Mouse (Mus musculus) bone marrow, adult 2 months (tissue): Measurements from ENCODE around the gene Srcin1. TPM values are rescaled to one million over a fixed set of nuclear protein-coding genes. Genes with fewer than 3 reads are reported as not detected.

Source experiments
- H3K27ac ChIP-seq: fragments of 200-500 bp; 2 replicates; pipeline ENCODE4 v1.5.1; 2012; ENCODE audit warnings: low read depth, mild to moderate bottlenecking, control low read depth, inconsistent platforms, low read length; ENCODE audit not compliant: control insufficient read depth, poor library complexity, insufficient read depth
- H3K4me1 ChIP-seq: fragments of 200-500 bp; 2 replicates; pipeline ENCODE4 v1.6.1; 2011; ENCODE audit warnings: low read length; ENCODE audit not compliant: control insufficient read depth, insufficient read depth
- H3K4me3 ChIP-seq: fragments of 200-500 bp; replicated peaks from 2 replicates; pipeline ENCODE3; 2011; ENCODE audit warnings: mild to moderate bottlenecking, low read depth, low read length, control low read depth; ENCODE audit not compliant: control insufficient read depth
- CTCF ChIP-seq: fragments of 200-500 bp; IDR thresholded peaks from 2 replicates; pipeline ENCODE4 v1.5.1; 2011; ENCODE audit warnings: low read length, control low read depth; ENCODE audit not compliant: control insufficient read depth, insufficient read depth
- POLR2A ChIP-seq: fragments of 200-500 bp; IDR thresholded peaks from 2 replicates; pipeline ENCODE4 v1.6.1; 2011; ENCODE audit warnings: low read depth, mild to moderate bottlenecking, control low read depth, low read length, borderline replicate concordance; ENCODE audit not compliant: control insufficient read depth
- WGBS: fragments of 180-500 bp; shearing (Covaris S2); methylation state at CpG from one replicate; pipeline ENCODE4 v1.1.7; 2018; 5-methylcytosine and 5-hydroxymethylcytosine counted together
- polyA plus RNA-seq: library from polyadenylated mRNA; stranded (reverse); fragments of >200 nt; gene quantifications from 2 replicates; pipeline ENCODE4 v1.2.4, GENCODE M21; 2011; ENCODE audit warnings: low replicate concordance; ENCODE audit not compliant: missing spikeins, insufficient read depth, insufficient read length

Gene Srcin1
- polyA plus RNA-seq, 1 experiment = 0.57 TPM

GRCm38 (mm10) chr11:97590227-97590960, 14.4 kb upstream of the Srcin1 start:
- 76% methylated on average over 24 of the region's 24 CpGs for WGBS
- Histone ChIP-seq H3K4me3 (no peak overlapping the region), H3K27ac (no peak overlapping the region), H3K4me1 (no peaks in the 10 kb centered on the region)
- TF ChIP-seq POLR2A = no peak

- Histone ChIP-seq H3K4me1 (no peaks in the 10 kb centered on the region), H3K4me3 (no peak overlapping the region), H3K27ac (no peak overlapping the region)
- TF ChIP-seq POLR2A = no peak
- TF ChIP-seq CTCF = no peak
- WGBS = 82% methylated on average over 10 of the region's 10 CpGs
Observed at GRCm38 (mm10) chr11:97589216-97589615, 13.2 kb upstream of the Srcin1 start.

GRCm38 (mm10) chr11:97585932-97586331, 9.9 kb upstream of the Srcin1 start:
- TF ChIP-seq CTCF (no peak), POLR2A (no peak)
- Histone ChIP-seq H3K4me1 (no peaks in the 10 kb centered on the region), H3K4me3 (no peak overlapping the region), H3K27ac (no peak overlapping the region)
- WGBS = 37% methylated on average over 10 of the region's 10 CpGs

- TF ChIP-seq POLR2A = no peak
- TF ChIP-seq CTCF = no peak
- no peaks in the 10 kb centered on the region for H3K4me1 ChIP-seq
- H3K4me3 ChIP-seq = no peak overlapping the region
- H3K27ac ChIP-seq = no peak overlapping the region
- WGBS = 84% methylated on average over 7 of the region's 7 CpGs
Observed at GRCm38 (mm10) chr11:97584476-97584875, 8.5 kb upstream of the Srcin1 start.

GRCm38 (mm10) chr11:97579088-97579857, 3.3 kb upstream of the Srcin1 start:
- Histone ChIP-seq H3K4me1 (no peaks in the 10 kb centered on the region), H3K27ac (no peak overlapping the region), H3K4me3 (no peak overlapping the region)
- TF ChIP-seq CTCF = no peak
- 43% methylated on average over 10 of the region's 10 CpGs for WGBS

- TF ChIP-seq POLR2A (no peak), CTCF (no peak)
- H3K27ac ChIP-seq = no peak overlapping the region
- H3K4me1 ChIP-seq = no peaks in the 10 kb centered on the region
- H3K4me3 ChIP-seq = no peak overlapping the region
- WGBS = 37% methylated on average over 2 of the region's 2 CpGs
Observed at GRCm38 (mm10) chr11:97578286-97578685, 2.3 kb upstream of the Srcin1 start.

GRCm38 (mm10) chr11:97575638-97576037, 348 bp downstream of the Srcin1 start:
- no peak overlapping the region for H3K27ac ChIP-seq
- TF ChIP-seq POLR2A (no peak), CTCF (peak; percentile 77)
- H3K4me1 ChIP-seq = no peaks in the 10 kb centered on the region
- WGBS = 1% methylated on average over 18 of the region's 18 CpGs
- H3K4me3 ChIP-seq = no peak overlapping the region

- Histone ChIP-seq H3K4me3 (no peak overlapping the region), H3K27ac (no peak overlapping the region), H3K4me1 (no peaks in the 10 kb centered on the region)
- TF ChIP-seq POLR2A (no peak), CTCF (no peak)
- 2% methylated on average over 56 of the region's 62 CpGs for WGBS
Observed at GRCm38 (mm10) chr11:97575075-97575474, 911 bp downstream of the Srcin1 start.

- Histone ChIP-seq H3K27ac (no peak overlapping the region), H3K4me3 (no peak overlapping the region), H3K4me1 (no peaks in the 10 kb centered on the region)
- 1% methylated on average over 37 of the region's 43 CpGs for WGBS
- no peak for TF ChIP-seq CTCF
- TF ChIP-seq POLR2A = no peak
Observed at GRCm38 (mm10) chr11:97574551-97575051, 1.4 kb downstream of the Srcin1 start.
